Mouse (Mus musculus) hindbrain, embryonic 16.5 days (tissue): ENCODE measurements at regions not wholly inside any gene's neighbourhood (a gene's known extent, or its start where the extent isn't known, plus 50 kb on each side); places are given as distances from the start of the nearest gene placed in this dataset.

ENCODE experiments used
- ATAC-seq: fragments of 200-750 bp; cut with Nextera tagmentation; 2 replicates; pipeline ENCODE4 v1.8.0; 2017; ENCODE audit warnings: moderate TSS enrichment, moderate library complexity
- H3K27ac ChIP-seq: fragments of 300-500 bp; sonication (generic); 2 replicates; pipeline ENCODE4 v1.5.1; 2014; ENCODE audit warnings: low read depth, mild to moderate bottlenecking, control low read depth, low read length, moderate library complexity
- H3K27me3 ChIP-seq: fragments of 300-500 bp; sonication (generic); replicated peaks from 2 replicates; pipeline ENCODE4 v1.6.1; 2014; ENCODE audit warnings: low read length; ENCODE audit not compliant: control insufficient read depth, insufficient read depth
- H3K36me3 ChIP-seq: fragments of 300-500 bp; sonication (generic); 2 replicates; pipeline ENCODE4 v1.6.1; 2014; ENCODE audit warnings: mild to moderate bottlenecking, low read length, moderate library complexity, mixed read lengths; ENCODE audit not compliant: control insufficient read depth, insufficient read depth
- H3K4me1 ChIP-seq: fragments of 300-500 bp; sonication (generic); 2 replicates; pipeline ENCODE4 v1.6.1; 2014; ENCODE audit warnings: low read depth, low read length; ENCODE audit not compliant: control insufficient read depth, insufficient read depth
- H3K4me2 ChIP-seq: fragments of 300-500 bp; sonication (generic); 2 replicates; pipeline ENCODE4 v1.6.1; 2014; ENCODE audit warnings: mild to moderate bottlenecking, low read length, control low read depth, moderate library complexity
- H3K4me3 ChIP-seq: fragments of 300-500 bp; sonication (generic); 2 replicates; pipeline ENCODE4 v1.5.1; 2014; ENCODE audit warnings: mild to moderate bottlenecking, low read length, control low read depth, moderate library complexity
- H3K9ac ChIP-seq: fragments of 300-500 bp; sonication (generic); 2 replicates; pipeline ENCODE4 v1.6.1; 2014; ENCODE audit warnings: low read depth, mild to moderate bottlenecking, control low read depth, low read length, moderate library complexity
- H3K9me3 ChIP-seq: fragments of 300-500 bp; sonication (generic); 2 replicates; pipeline ENCODE4 v1.6.1; 2014; ENCODE audit warnings: mild to moderate bottlenecking, low read length, moderate library complexity; ENCODE audit not compliant: control insufficient read depth
- WGBS: fragments of 180-500 bp; shearing (Covaris S2); extraction: QIAGEN DNeasy Blood & Tissue Kit; methylation state at CpG from one replicate; pipeline ENCODE4 v1.1.7; 2014; 5-methylcytosine and 5-hydroxymethylcytosine counted together

DNA sequence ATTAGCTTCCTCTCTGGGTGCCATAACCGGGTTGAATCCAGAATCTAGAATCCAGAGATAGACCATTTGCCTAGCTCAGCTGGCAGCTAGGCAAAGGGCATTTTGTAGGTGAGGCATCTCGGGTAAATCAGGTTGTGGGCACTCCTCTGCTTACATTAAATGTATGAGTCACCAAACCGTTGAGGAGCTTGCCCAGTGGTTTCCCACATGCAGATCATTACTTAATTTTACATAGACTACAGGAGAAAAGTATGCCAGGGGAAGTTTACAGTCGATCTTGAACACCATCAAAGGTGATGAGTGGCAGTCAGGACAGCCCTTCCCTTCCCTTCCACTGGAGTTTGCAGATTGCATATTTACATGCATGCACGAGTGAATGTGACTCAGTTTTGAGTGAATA lies 128.5 kb upstream of the Peli2 start:
- Histone ChIP-seq H3K4me1 (peaks cover 4% of the 10 kb centered on the region), H3K9ac (no peak overlapping the region), H3K36me3 (no peaks in the 10 kb centered on the region), H3K9me3 (no peaks in the 10 kb centered on the region), H3K4me2 (no peak overlapping the region), H3K27ac (no peak overlapping the region), H3K4me3 (no peak overlapping the region), H3K27me3 (no peaks in the 10 kb centered on the region)
- WGBS: 81% methylated on average over 5 of the region's 5 CpGs
- no peak for ATAC-seq

GRCm38 (mm10) chr14:47992851-47993250 lies 127.8 kb upstream of the Peli2 start:
- no peaks in the 10 kb centered on the region for H3K9me3 ChIP-seq
- H3K9ac ChIP-seq: no peak overlapping the region
- no peak overlapping the region for H3K27ac ChIP-seq
- no peak overlapping the region for H3K4me3 ChIP-seq
- ATAC-seq: no peak; the same call in 1 of the 2 replicates
- H3K4me1 ChIP-seq: peaks cover 4% of the 10 kb centered on the region; the same call in 1 of the 2 replicates
- H3K27me3 ChIP-seq: no peaks in the 10 kb centered on the region
- H3K36me3 ChIP-seq: no peaks in the 10 kb centered on the region
- 98% methylated on average over 5 of the region's 5 CpGs for WGBS
- no peak overlapping the region for H3K4me2 ChIP-seq

GRCm38 (mm10) chr14:47998936-47999335 lies 121.7 kb upstream of the Peli2 start:
- H3K36me3 ChIP-seq: no peaks in the 10 kb centered on the region
- ATAC-seq: no peak
- no peak overlapping the region for H3K4me3 ChIP-seq
- H3K9me3 ChIP-seq: no peaks in the 10 kb centered on the region
- no peaks in the 10 kb centered on the region for H3K4me1 ChIP-seq
- 93% methylated on average over 8 of the region's 8 CpGs for WGBS
- H3K27ac ChIP-seq: no peak overlapping the region
- no peaks in the 10 kb centered on the region for H3K27me3 ChIP-seq
- no peak overlapping the region for H3K4me2 ChIP-seq
- no peak overlapping the region for H3K9ac ChIP-seq

GRCm38 (mm10) chr14:48005092-48005928 lies 115.3 kb upstream of the Peli2 start:
- Histone ChIP-seq H3K4me3 (no peak overlapping the region), H3K27ac (no peak overlapping the region), H3K9ac (no peak overlapping the region), H3K4me2 (no peak overlapping the region), H3K36me3 (no peaks in the 10 kb centered on the region), H3K4me1 (no peaks in the 10 kb centered on the region), H3K9me3 (no peaks in the 10 kb centered on the region), H3K27me3 (no peaks in the 10 kb centered on the region)
- WGBS: 74% methylated on average over 6 of the region's 6 CpGs
- no peak for ATAC-seq

DNA sequence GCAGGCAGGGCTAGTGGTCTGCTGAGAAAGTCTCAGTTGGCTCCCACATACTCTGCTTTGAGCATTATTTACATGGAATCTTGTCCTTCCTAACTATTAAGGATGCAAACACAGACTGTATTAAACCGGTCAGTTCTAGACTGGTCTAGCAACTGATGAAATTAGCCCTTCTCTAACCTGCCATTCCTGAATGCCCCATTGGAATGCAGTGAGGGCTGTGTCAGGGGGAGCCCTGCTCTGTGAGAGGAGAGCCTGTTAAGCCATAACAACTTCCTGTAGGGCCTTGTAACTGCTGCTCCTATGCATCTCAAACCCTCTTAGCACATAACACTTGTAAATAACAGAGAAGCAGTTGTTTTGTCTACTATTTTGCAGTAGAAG lies 114.7 kb upstream of the Peli2 start:
- Histone ChIP-seq H3K9me3 (no peaks in the 10 kb centered on the region), H3K36me3 (no peaks in the 10 kb centered on the region), H3K4me1 (no peaks in the 10 kb centered on the region), H3K4me2 (no peak overlapping the region), H3K27me3 (no peaks in the 10 kb centered on the region), H3K27ac (no peak overlapping the region), H3K4me3 (no peak overlapping the region), H3K9ac (no peak overlapping the region)
- 83% methylated on average over 1 of the region's 1 CpGs for WGBS
- ATAC-seq: no peak

DNA sequence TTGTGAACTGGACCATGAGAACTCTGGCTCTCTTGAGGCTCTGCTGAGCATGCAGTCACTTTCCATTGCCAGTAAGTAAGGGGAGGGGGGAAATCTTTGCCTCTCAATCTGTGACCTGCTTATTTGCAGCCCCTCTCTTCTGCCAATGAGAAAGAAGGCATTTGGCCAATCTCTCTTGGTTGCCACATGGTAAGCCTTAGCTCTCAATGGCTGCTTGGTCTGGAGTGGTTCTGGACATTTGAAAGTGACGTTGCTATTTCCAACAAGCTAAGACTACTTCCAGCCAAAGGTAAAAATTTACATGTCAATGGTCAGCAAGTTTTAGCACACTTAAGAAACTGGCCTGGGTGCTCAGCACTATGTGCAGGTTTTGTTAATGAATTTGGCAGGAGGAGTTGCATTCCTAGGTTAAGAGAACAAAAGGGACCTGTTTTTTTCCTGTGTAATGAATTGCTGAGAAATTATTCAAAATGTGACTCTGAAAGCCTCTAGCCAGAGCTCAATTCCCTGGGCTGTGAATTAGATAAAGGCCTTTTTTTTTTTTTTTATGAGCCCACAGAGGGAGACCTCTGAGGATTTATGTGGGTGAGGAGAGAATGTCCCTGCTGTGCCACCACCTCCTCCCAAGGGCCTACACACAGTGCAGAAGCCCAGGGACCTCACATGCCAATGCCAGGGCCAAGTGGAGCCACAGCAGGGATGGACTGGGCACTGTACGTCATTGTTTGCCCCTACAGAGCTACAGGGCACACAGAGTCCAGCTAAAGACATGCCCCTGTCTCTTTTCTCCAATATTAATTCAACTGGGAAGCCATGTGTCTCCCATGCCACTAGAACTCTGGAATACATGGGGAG lies 108.0 kb upstream of the Peli2 start:
- Histone ChIP-seq H3K9ac (no peak overlapping the region), H3K36me3 (no peaks in the 10 kb centered on the region), H3K9me3 (no peaks in the 10 kb centered on the region), H3K4me3 (no peak overlapping the region), H3K27ac (peak overlapping the region; percentile 13; the same call in 1 of the 2 replicates), H3K4me2 (no peak overlapping the region), H3K4me1 (no peaks in the 10 kb centered on the region), H3K27me3 (no peaks in the 10 kb centered on the region)
- WGBS: 48% methylated on average over 2 of the region's 2 CpGs
- peak; percentile 90 for ATAC-seq

DNA sequence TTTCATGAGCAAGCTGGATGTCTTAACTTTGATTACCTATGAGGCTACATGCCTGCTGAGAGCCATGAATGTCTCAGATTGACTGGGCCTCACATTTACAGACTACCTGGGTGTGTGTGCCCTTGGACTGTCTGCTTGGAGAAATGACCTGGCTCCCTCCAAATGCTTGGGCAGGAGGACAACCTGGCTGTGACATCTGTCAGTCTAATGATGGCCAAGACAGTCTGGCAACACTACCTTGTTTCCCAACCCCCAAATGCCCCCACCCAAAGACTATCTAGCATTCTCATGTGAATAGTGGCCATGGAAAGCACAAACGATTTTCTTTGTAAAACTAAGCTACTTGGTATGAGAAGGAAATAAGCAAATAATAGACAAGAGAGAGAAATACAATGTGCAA lies 107.2 kb upstream of the Peli2 start:
- Histone ChIP-seq H3K4me1 (no peaks in the 10 kb centered on the region), H3K27ac (no peak overlapping the region), H3K4me3 (no peak overlapping the region), H3K9me3 (no peaks in the 10 kb centered on the region), H3K9ac (no peak overlapping the region), H3K36me3 (no peaks in the 10 kb centered on the region), H3K4me2 (no peak overlapping the region), H3K27me3 (no peaks in the 10 kb centered on the region)
- 77% methylated on average over 1 of the region's 1 CpGs for WGBS
- no peak for ATAC-seq

DNA sequence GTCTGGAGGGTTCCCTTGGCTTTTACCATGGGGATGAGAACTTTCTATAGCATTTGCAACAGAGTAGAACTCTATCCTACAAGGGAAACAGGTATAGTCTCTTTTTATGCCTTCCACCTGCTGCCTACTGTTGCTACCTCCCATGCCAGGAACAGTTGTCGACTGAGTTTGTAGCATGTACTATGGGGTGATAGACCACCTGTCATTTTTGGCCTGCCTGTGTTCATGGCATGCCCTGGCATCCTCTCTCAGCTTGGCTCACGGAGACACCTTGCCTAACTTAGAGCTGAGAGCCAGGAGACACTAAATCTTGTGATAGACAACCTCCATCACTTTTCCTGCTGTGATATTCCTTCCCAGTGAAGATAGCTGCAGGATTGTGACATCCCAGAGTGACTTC lies 105.8 kb upstream of the Peli2 start:
- no peaks in the 10 kb centered on the region for H3K27me3 ChIP-seq
- no peaks in the 10 kb centered on the region for H3K9me3 ChIP-seq
- no peak overlapping the region for H3K9ac ChIP-seq
- no peaks in the 10 kb centered on the region for H3K4me1 ChIP-seq
- no peak overlapping the region for H3K4me3 ChIP-seq
- no peak overlapping the region for H3K4me2 ChIP-seq
- ATAC-seq: no peak
- 79% methylated on average over 2 of the region's 2 CpGs for WGBS
- no peaks in the 10 kb centered on the region for H3K36me3 ChIP-seq
- H3K27ac ChIP-seq: no peak overlapping the region

DNA sequence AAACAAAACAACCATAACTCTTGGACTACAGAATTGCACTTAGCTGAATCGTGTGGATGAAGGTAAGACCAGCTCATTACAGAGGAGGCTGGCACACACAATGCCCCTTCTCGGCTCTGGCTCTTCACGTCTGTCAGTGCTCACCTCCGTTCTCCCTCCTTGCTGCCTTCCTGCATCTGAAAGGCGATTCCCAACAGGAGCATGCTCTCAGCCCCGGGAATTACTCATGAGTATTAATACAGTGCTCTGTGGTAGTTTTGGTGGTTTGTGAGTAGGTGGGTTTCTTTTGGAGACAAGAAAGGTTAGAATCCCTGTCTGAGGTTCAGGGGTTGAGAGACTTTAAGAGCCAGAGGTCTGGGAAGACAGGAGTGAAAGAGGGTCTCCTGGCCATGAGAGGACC lies 102.7 kb upstream of the Peli2 start:
- Histone ChIP-seq H3K27ac (no peak overlapping the region), H3K4me1 (no peaks in the 10 kb centered on the region), H3K36me3 (no peaks in the 10 kb centered on the region), H3K27me3 (no peaks in the 10 kb centered on the region), H3K9ac (no peak overlapping the region), H3K4me3 (no peak overlapping the region), H3K4me2 (no peak overlapping the region), H3K9me3 (no peaks in the 10 kb centered on the region)
- WGBS: 95% methylated on average over 6 of the region's 6 CpGs
- ATAC-seq: no peak
